Mouse (Mus musculus): ENCODE measurements around the gene Gm42372.

- no peak for TF ChIP-seq CTCF (IDR thresholded peaks at IDR 0.05; ENCODE audit: low read depth)
- no peak for TF ChIP-seq EP300 (IDR thresholded peaks at IDR 0.05; ENCODE audit: low read depth)
These were observed 8.9 kb upstream of the Gm42372 start for GRCm38 (mm10) chr7:16974018-16974417.

All from liver, embryonic 14.5 days (tissue).